Mouse (Mus musculus) hindbrain, postnatal 0 days (tissue): ENCODE results near the gene Grcc10. TPM values are rescaled to one million over a fixed set of nuclear protein-coding genes. Genes with fewer than 3 reads are reported as not detected.
A peak's percentile ranks its signal among the peaks of the same experiment; 100 is the strongest.

Experiments
- ATAC-seq: fragments of 200-750 bp; cut with Nextera tagmentation; 2 replicates; pipeline ENCODE4 v1.8.0; 2017; ENCODE audit warnings: mild to moderate bottlenecking, moderate TSS enrichment, moderate library complexity
- DNase-seq: peaks from one replicate; pipeline ENCODE4 v3.0.0-alpha.2; 2015; ENCODE audit warnings: low spot score
- H3K27ac ChIP-seq: fragments of 300-500 bp; sonication (generic); 2 replicates; pipeline ENCODE4 v1.5.1; 2014; ENCODE audit warnings: mild to moderate bottlenecking
- H3K27me3 ChIP-seq: fragments of 300-500 bp; sonication (generic); 2 replicates; pipeline ENCODE4 v1.6.1; 2014; ENCODE audit warnings: low read length, mixed read lengths; ENCODE audit not compliant: insufficient read depth
- H3K36me3 ChIP-seq: fragments of 300-500 bp; sonication (generic); 2 replicates; pipeline ENCODE4 v1.6.1; 2014; ENCODE audit warnings: low read length, mixed read lengths; ENCODE audit not compliant: insufficient read depth
- H3K4me1 ChIP-seq: fragments of 300-500 bp; sonication (generic); 2 replicates; pipeline ENCODE4 v1.6.1; 2014; ENCODE audit warnings: antibody characterized with exemption, low read length, mixed read lengths; ENCODE audit not compliant: insufficient read depth
- H3K4me2 ChIP-seq: fragments of 300-500 bp; sonication (generic); 2 replicates; pipeline ENCODE4 v1.6.1; 2014; ENCODE audit warnings: low read depth, mild to moderate bottlenecking, low read length, moderate library complexity, mixed read lengths
- H3K4me3 ChIP-seq: fragments of 300-500 bp; sonication (generic); 2 replicates; pipeline ENCODE4 v1.5.1; 2014; ENCODE audit warnings: low read length
- H3K9ac ChIP-seq: fragments of 300-500 bp; sonication (generic); replicated peaks from 2 replicates; pipeline ENCODE4 v1.6.1; 2014; ENCODE audit warnings: mild to moderate bottlenecking, low read length, moderate library complexity, mixed read lengths
- H3K9me3 ChIP-seq: fragments of 300-500 bp; sonication (generic); 2 replicates; pipeline ENCODE4 v1.6.1; 2016; ENCODE audit warnings: low read length, mixed read lengths
- CTCF ChIP-seq: IDR thresholded peaks from 2 replicates; pipeline ENCODE4 v1.5.1; 2016; ENCODE audit warnings: antibody characterized with exemption, control low read depth, low read depth
- WGBS: fragments of 180-500 bp; shearing (Covaris S2); extraction: QIAGEN DNeasy Blood & Tissue Kit; methylation state at CpG from one replicate; pipeline ENCODE4 v1.1.7; 2014; 5-methylcytosine and 5-hydroxymethylcytosine counted together
- polyA plus RNA-seq: library from polyadenylated mRNA; unstranded; fragments of >200 nt; fragmentation: Nextera tagmentation; extraction: Ambion mirVana; gene quantifications from 2 replicates; pipeline ENCODE4 v1.2.1, GENCODE M21; 2015
- total RNA-seq: library from RNA; depleted of rRNA; stranded (reverse); fragments of >200 nt; gene quantifications from 2 replicates; pipeline ENCODE4 v1.2.3, GENCODE M21; 2014

Gene Grcc10
- total and polyA plus RNA-seq, 2 experiments from 2014 or later = 212 to 643 TPM

- WGBS = 55% methylated on average over 20 of the region's 20 CpGs
- DNase-seq = peak; percentile 73
Measured at GRCm38 (mm10) chr6:124716864-124717490, 24.2 kb downstream of the Grcc10 start.

DNA sequence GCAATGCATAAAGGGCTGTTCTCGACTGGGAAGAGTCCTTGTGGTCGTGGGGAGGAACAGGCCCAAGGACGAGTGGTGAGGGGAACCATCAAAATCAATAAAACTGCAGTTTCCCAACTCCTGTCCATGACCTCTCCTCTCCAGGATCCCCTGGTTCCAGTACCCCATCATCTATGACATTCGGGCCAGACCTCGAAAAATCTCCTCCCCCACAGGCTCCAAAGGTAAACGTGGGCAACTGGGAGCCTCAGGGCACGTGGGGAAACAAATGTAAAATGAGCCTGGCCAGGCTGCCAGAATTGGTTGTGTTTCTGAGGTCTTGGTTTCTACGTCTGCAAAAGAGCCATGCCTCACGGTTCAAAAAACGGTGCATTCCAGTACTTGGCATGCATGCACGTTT lies 28.3 kb downstream of the Grcc10 start:
- H3K4me1 ChIP-seq = peaks cover 27% of the 10 kb centered on the region
- DNase-seq = no peak
- H3K27me3 ChIP-seq = no peaks in the 10 kb centered on the region
- H3K9me3 ChIP-seq = no peaks in the 10 kb centered on the region
- H3K4me3 ChIP-seq = peak overlapping the region; percentile 99
- no peak for ATAC-seq
- H3K4me2 ChIP-seq = peak overlapping the region; percentile 93
- peak overlapping the region; percentile 89 for H3K27ac ChIP-seq
- no peak; the same call in 1 of the 2 replicates for TF ChIP-seq CTCF
- peak overlapping the region; percentile 97 for H3K9ac ChIP-seq
- 23% methylated on average over 11 of the region's 11 CpGs for WGBS
- peaks cover 27% of the 10 kb centered on the region; the same call in 1 of the 2 replicates for H3K36me3 ChIP-seq

More at GRCm38 (mm10) chr6:124716864-124717490, 24.2 kb downstream of the Grcc10 start:
- Histone ChIP-seq H3K4me3 (no peak overlapping the region), H3K27me3 (no peaks in the 10 kb centered on the region), H3K9ac (no peak overlapping the region), H3K27ac (no peak overlapping the region), H3K4me2 (no peak overlapping the region), H3K36me3 (peaks cover 27% of the 10 kb centered on the region; the same call in 1 of the 2 replicates), H3K9me3 (no peaks in the 10 kb centered on the region), H3K4me1 (peaks cover 10% of the 10 kb centered on the region)
- ATAC-seq = no peak
- peak; percentile 74 for TF ChIP-seq CTCF

GRCm38 (mm10) chr6:124711824-124712782 lies 29.1 kb downstream of the Grcc10 start, which contains the start of the genes Emg1 and Phb2:
TSS of gene Emg1 (minus strand) at chr6:124712178.
TSS of gene Phb2 (plus strand) at chr6:124712336.
- Histone ChIP-seq H3K4me1 (peaks cover 27% of the 10 kb centered on the region), H3K27ac (peak within 1 kb of the TSS; percentile 89), H3K4me2 (peak within 1 kb of the TSS; percentile 93), H3K9ac (peak within 1 kb of the TSS; percentile 97), H3K27me3 (no peaks in the 10 kb centered on the region), H3K9me3 (no peaks in the 10 kb centered on the region), H3K36me3 (peaks cover 25% of the 10 kb centered on the region; the same call in 1 of the 2 replicates), H3K4me3 (peak within 1 kb of the TSS; percentile 99)
- DNase-seq = peak; percentile 99
- peak; percentile 20; the same call in 1 of the 2 replicates for TF ChIP-seq CTCF
- peak; percentile 98 for ATAC-seq
- WGBS = 2% methylated on average over 72 of the region's 76 CpGs

- 94% methylated on average over 10 of the region's 10 CpGs for WGBS
Measured at GRCm38 (mm10) chr6:124708289-124708889, 32.8 kb downstream of the Grcc10 start.

GRCm38 (mm10) chr6:124706061-124706627 lies 35.0 kb downstream of the Grcc10 start:
- Histone ChIP-seq H3K4me3 (no peak overlapping the region), H3K27me3 (no peaks in the 10 kb centered on the region), H3K4me2 (no peak overlapping the region), H3K36me3 (peaks cover 34% of the 10 kb centered on the region), H3K9me3 (no peaks in the 10 kb centered on the region), H3K27ac (no peak overlapping the region), H3K9ac (no peak overlapping the region), H3K4me1 (peaks cover 13% of the 10 kb centered on the region; the same call in 1 of the 2 replicates)
- no peak for DNase-seq
- 86% methylated on average over 5 of the region's 5 CpGs for WGBS
- TF ChIP-seq CTCF = no peak
- ATAC-seq = no peak

More at GRCm38 (mm10) chr6:124708289-124708889, 32.8 kb downstream of the Grcc10 start:
- H3K4me1 ChIP-seq = peaks cover 22% of the 10 kb centered on the region
- no peaks in the 10 kb centered on the region for H3K27me3 ChIP-seq
- no peaks in the 10 kb centered on the region for H3K9me3 ChIP-seq
- H3K4me3 ChIP-seq = no peak overlapping the region
- no peak overlapping the region for H3K27ac ChIP-seq
- peaks cover 19% of the 10 kb centered on the region for H3K36me3 ChIP-seq
- H3K9ac ChIP-seq = no peak overlapping the region
- no peak overlapping the region for H3K4me2 ChIP-seq
- TF ChIP-seq CTCF = no peak
- DNase-seq = no peak
- ATAC-seq = no peak

- 97% methylated on average over 2 of the region's 2 CpGs for WGBS
Measured at GRCm38 (mm10) chr6:124704417-124704816, 36.8 kb downstream of the Grcc10 start.

More at GRCm38 (mm10) chr6:124704417-124704816, 36.8 kb downstream of the Grcc10 start:
- no peak overlapping the region for H3K4me3 ChIP-seq
- H3K9ac ChIP-seq = no peak overlapping the region
- ATAC-seq (no peak), DNase-seq (no peak)
- no peaks in the 10 kb centered on the region for H3K27me3 ChIP-seq
- H3K36me3 ChIP-seq = peaks cover 37% of the 10 kb centered on the region
- TF ChIP-seq CTCF = no peak
- H3K4me1 ChIP-seq = 0 out of 2 replicates have a peak, but pooled peaks cover under 1% of the 10 kb centered on the region
- H3K9me3 ChIP-seq = no peaks in the 10 kb centered on the region
- no peak overlapping the region for H3K27ac ChIP-seq
- H3K4me2 ChIP-seq = no peak overlapping the region
